Mouse (Mus musculus): ENCODE measurements around the gene Slc6a9.

Gene Slc6a9

GRCm38 (mm10) chr4:117834457-117834844 is at the start of gene Slc6a9:
TSS of gene Slc6a9 (plus strand) at chr4:117834506.
- no peak for DNase-seq (ENCODE audit: low spot score)

GRCm38 (mm10) chr4:117786963-117787362 is 47.3 kb upstream of the Slc6a9 start:
- DNase-seq (ENCODE audit: low spot score), result no peak

GRCm38 (mm10) chr4:117788308-117788707 is 46.0 kb upstream of the Slc6a9 start:
- no peak for DNase-seq (ENCODE audit: low spot score)

GRCm38 (mm10) chr4:117799904-117800303 is 34.4 kb upstream of the Slc6a9 start:
- DNase-seq (ENCODE audit: low spot score), result no peak

GRCm38 (mm10) chr4:117806992-117807391 is 27.3 kb upstream of the Slc6a9 start:
- DNase-seq (ENCODE audit: low spot score), result peak; percentile 7

GRCm38 (mm10) chr4:117810933-117811332 is 23.4 kb upstream of the Slc6a9 start:
- DNase-seq (ENCODE audit: low spot score), result no peak

GRCm38 (mm10) chr4:117813591-117814192 is 20.6 kb upstream of the Slc6a9 start:
- DNase-seq (ENCODE audit: low spot score), result peak; percentile 55

- peak; percentile 14 for DNase-seq (ENCODE audit: low spot score)
Observed at GRCm38 (mm10) chr4:117814333-117814732, 20.0 kb upstream of the Slc6a9 start.

GRCm38 (mm10) chr4:117816776-117817175 is 17.5 kb upstream of the Slc6a9 start:
- no peak for DNase-seq (ENCODE audit: low spot score)

GRCm38 (mm10) chr4:117818032-117818431 is 16.3 kb upstream of the Slc6a9 start:
- no peak for DNase-seq (ENCODE audit: low spot score)

GRCm38 (mm10) chr4:117828572-117829145 is 5.6 kb upstream of the Slc6a9 start:
- DNase-seq (ENCODE audit: low spot score), result no peak

GRCm38 (mm10) chr4:117829260-117830123 is 4.8 kb upstream of the Slc6a9 start:
- peak; percentile 69 for DNase-seq (ENCODE audit: low spot score)

- peak; percentile 28 for DNase-seq (ENCODE audit: low spot score)
Observed at GRCm38 (mm10) chr4:117830124-117830551, 4.2 kb upstream of the Slc6a9 start.

- DNase-seq (ENCODE audit: low spot score), result no peak
Observed at GRCm38 (mm10) chr4:117830801-117831200, 3.5 kb upstream of the Slc6a9 start.

GRCm38 (mm10) chr4:117831499-117831898 is 2.8 kb upstream of the Slc6a9 start:
- DNase-seq (ENCODE audit: low spot score), result no peak

GRCm38 (mm10) chr4:117831920-117832691 is 2.2 kb upstream of the Slc6a9 start:
- peak; percentile 11 for DNase-seq (ENCODE audit: low spot score)

GRCm38 (mm10) chr4:117834845-117835530 is 682 bp downstream of the Slc6a9 start:
- peak; percentile 65 for DNase-seq (ENCODE audit: low spot score)

- DNase-seq (ENCODE audit: low spot score), result peak; percentile 21
Observed at GRCm38 (mm10) chr4:117835531-117836111, 1.3 kb downstream of the Slc6a9 start.

- DNase-seq (ENCODE audit: low spot score), result peak; percentile 78
Observed at GRCm38 (mm10) chr4:117836204-117836767, 2.0 kb downstream of the Slc6a9 start.

GRCm38 (mm10) chr4:117837271-117837670 is 3.0 kb downstream of the Slc6a9 start:
- no peak for DNase-seq (ENCODE audit: low spot score)

- no peak for DNase-seq (ENCODE audit: low spot score)
Observed at GRCm38 (mm10) chr4:117839366-117839765, 5.1 kb downstream of the Slc6a9 start.

Measured in MN1 (cell line).